Mouse (Mus musculus): Measurements from ENCODE around the gene Hnrnpa3.

DNA sequence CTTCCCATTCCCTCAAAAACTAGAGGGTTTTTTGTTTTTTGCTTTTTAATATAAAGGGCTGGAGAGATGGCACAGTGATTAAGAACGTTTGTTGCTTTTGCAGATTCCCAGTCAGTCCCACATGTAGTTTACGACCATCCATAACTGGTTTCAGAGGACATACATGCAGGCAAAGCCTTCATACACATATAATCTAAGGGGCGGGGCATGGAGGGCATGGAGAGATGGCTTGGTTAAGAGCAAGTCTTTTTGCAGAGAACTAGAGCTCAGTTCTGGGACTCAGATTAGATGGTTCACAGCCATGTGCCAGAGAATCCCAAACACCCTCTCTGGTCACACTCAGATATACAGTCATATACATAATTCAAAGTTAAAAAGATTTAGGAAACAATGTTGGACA, 13.5 kb downstream of the Hnrnpa3 start:
- no peak for TF ChIP-seq CTCF (IDR thresholded peaks at IDR 0.05 in 2 of 3, conservative IDR thresholded peaks at IDR 0.05 in 1 of 3; ENCODE audit: control insufficient read depth in 1 of 3, insufficient read depth in 1 of 3, low read depth in 2 of 3, low read length in 3 of 3, poor library complexity in 1 of 3, severe bottlenecking in 1 of 3)
- no peak for TF ChIP-seq POLR2A (IDR thresholded peaks at IDR 0.05; ENCODE audit: control insufficient read depth in 1 of 2, insufficient read depth in 1 of 2, low read depth in 1 of 2, low read length in 2 of 2, poor library complexity in 1 of 2)
- no peak for TF ChIP-seq MAZ (IDR thresholded peaks at IDR 0.05; ENCODE audit: low read depth, low read length)
- no peak for TF ChIP-seq ZC3H11A (IDR thresholded peaks at IDR 0.05; ENCODE audit: low read depth, low read length)
- no peak for TF ChIP-seq EP300 (IDR thresholded peaks at IDR 0.05; ENCODE audit: low read depth in 1 of 2, low read length in 2 of 2)
- TF ChIP-seq ZKSCAN1 (IDR thresholded peaks at IDR 0.05; ENCODE audit: low read depth, low read length), result no peak
- TF ChIP-seq ZMIZ1 (IDR thresholded peaks at IDR 0.05; ENCODE audit: low read depth, low read length), result no peak
